Comparison of ENCODE assay signal across 18 mouse cellular contexts in the genomic region with DNA sequence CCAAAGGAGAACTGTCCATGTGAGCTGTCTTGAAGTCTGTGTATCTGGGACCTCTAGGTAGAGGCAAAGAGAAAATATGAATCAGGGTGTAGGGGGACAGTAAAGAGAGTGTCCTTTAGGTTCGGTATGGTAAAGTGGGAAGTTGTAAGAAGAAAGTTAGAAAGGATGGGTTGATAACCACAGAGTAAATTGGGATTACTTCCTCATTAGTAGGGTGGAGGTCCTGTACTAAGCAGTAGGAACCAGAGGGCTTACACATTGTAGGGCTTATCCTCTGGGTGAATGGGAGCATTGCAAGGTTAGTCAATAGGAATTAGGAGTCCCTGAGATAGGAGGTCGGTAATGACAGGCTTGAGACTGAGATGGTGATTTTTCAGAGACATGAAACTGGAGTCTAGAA. TPM values are rescaled to one million over a fixed set of nuclear protein-coding genes. Genes with fewer than 3 reads are reported as not detected.
DNase-seq lines count a peak whose midpoint lies in the region; ATAC-seq and TF ChIP-seq lines count a peak whose summit lies in the region.
"Had no signal": no experiment of that assay in that cellular context is flagged by ENCODE, and none has a peak within 500 bp of the region (broad histone marks: within the 10 kb centered on the region; RNA-seq: fewer than 3 reads in every experiment).

No protein-coding gene starts in this region.

- ATAC-seq in granulocyte monocyte progenitor cell, adult 5-6 weeks (replicated peaks; ENCODE audit: poor library complexity, severe bottlenecking) = peak; percentile 70
- peak; percentile 55 for ATAC-seq in megakaryocyte progenitor cell, adult 5-6 weeks (replicated peaks; ENCODE audit: poor library complexity)
- ATAC-seq in forebrain, embryonic 15.5 days (replicated peaks) = no peak
- ATAC-seq in forebrain, postnatal 0 days = no peak
- ATAC-seq: forebrain, embryonic 13.5 days; forebrain, embryonic 16.5 days had no signal

- TF ChIP-seq CTCF in forebrain, postnatal 0 days (IDR thresholded peaks at IDR 0.05; ENCODE audit: low read depth) = no peak

- no peak overlapping the region for H3K9ac ChIP-seq in forebrain, embryonic 15.5 days (replicated peaks)
- H3K9ac ChIP-seq in forebrain, postnatal 0 days = no peak overlapping the region
- H3K9ac ChIP-seq: embryonic facial prominence, embryonic 12.5 days; forebrain, embryonic 13.5 days had no signal

- H3K9me3 ChIP-seq in forebrain, embryonic 15.5 days = no peaks in the 10 kb centered on the region
- no peaks in the 10 kb centered on the region for H3K9me3 ChIP-seq in forebrain, postnatal 0 days (ENCODE audit: low read length)
- H3K9me3 ChIP-seq: embryonic facial prominence, embryonic 10.5 days; embryonic facial prominence, embryonic 12.5 days; forebrain, embryonic 13.5 days had no signal

- no peaks in the 10 kb centered on the region for H3K27me3 ChIP-seq in forebrain, embryonic 15.5 days
- no peaks in the 10 kb centered on the region for H3K27me3 ChIP-seq in forebrain, postnatal 0 days (ENCODE audit: insufficient read depth, low read length)
- H3K27me3 ChIP-seq: embryonic facial prominence, embryonic 12.5 days; forebrain, embryonic 13.5 days had no signal

- no peaks in the 10 kb centered on the region for H3K4me1 ChIP-seq in forebrain, embryonic 15.5 days
- H3K4me1 ChIP-seq in forebrain, postnatal 0 days (ENCODE audit: insufficient read depth) = no peaks in the 10 kb centered on the region
- H3K4me1 ChIP-seq: embryonic facial prominence, embryonic 10.5 days; embryonic facial prominence, embryonic 12.5 days; forebrain, embryonic 13.5 days had no signal

- 90% methylated on average over 2 of the region's 2 CpGs for WGBS in forebrain, embryonic 15.5 days
- WGBS in forebrain, postnatal 0 days = 83% methylated on average over 2 of the region's 2 CpGs

- peak; percentile 19 for DNase-seq in MEL-GATA-1-ER (ENCODE audit: extremely low read depth, low read depth)
- no peak for DNase-seq in forebrain, postnatal 0 days
- no peak for DNase-seq in adrenal gland, postnatal 4 days (ENCODE audit: low spot score in 2 of 2)
- DNase-seq: adrenal gland, adult 2 months; adrenal gland, postnatal 10 days; adrenal gland, postnatal 25 days; cerebellum, adult 11-12 months; cerebellum, adult 2 months; cerebellum, adult 9-10 months; cerebellum, postnatal 10 days; cerebellum, postnatal 25 days had no signal

- H3K27ac ChIP-seq in forebrain, embryonic 15.5 days (replicated peaks) = no peak overlapping the region
- H3K27ac ChIP-seq in forebrain, postnatal 0 days (ENCODE audit: low read depth, low read length) = no peak overlapping the region
- H3K27ac ChIP-seq: embryonic facial prominence, embryonic 10.5 days; embryonic facial prominence, embryonic 12.5 days; forebrain, embryonic 13.5 days had no signal

- H3K4me3 ChIP-seq in forebrain, embryonic 15.5 days = no peak overlapping the region
- H3K4me3 ChIP-seq in forebrain, postnatal 0 days (ENCODE audit: low read depth, low read length) = no peak overlapping the region
- H3K4me3 ChIP-seq: embryonic facial prominence, embryonic 10.5 days; embryonic facial prominence, embryonic 12.5 days; forebrain, embryonic 13.5 days had no signal

- H3K4me2 ChIP-seq in forebrain, embryonic 15.5 days (replicated peaks) = no peak overlapping the region
- no peak overlapping the region for H3K4me2 ChIP-seq in forebrain, postnatal 0 days (ENCODE audit: low read depth)
- H3K4me2 ChIP-seq: embryonic facial prominence, embryonic 12.5 days; forebrain, embryonic 13.5 days had no signal

- H3K36me3 ChIP-seq in forebrain, embryonic 15.5 days = no peaks in the 10 kb centered on the region
- H3K36me3 ChIP-seq in forebrain, postnatal 0 days (ENCODE audit: insufficient read depth) = no peaks in the 10 kb centered on the region
- H3K36me3 ChIP-seq: embryonic facial prominence, embryonic 10.5 days; embryonic facial prominence, embryonic 12.5 days had no signal

RNA-seq across cellular contexts. Expression of a gene that starts 13.2 kb away (rescaled TPM):
- 16.1 and 22.0 TPM in 2 replicates for total RNA-seq in granulocyte monocyte progenitor cell, adult 5-6 weeks (2014; fragmentation: Nextera tagmentation)
- 5.1 and 8.2 TPM in 2 replicates for total RNA-seq in granulocyte monocyte progenitor cell, adult 5-6 weeks (2017)
- total RNA-seq in megakaryocyte progenitor cell, adult 5-6 weeks (2015) = 13.0 and 14.9 TPM in 2 replicates
- 12.0 and 16.6 TPM in 2 replicates for total RNA-seq in megakaryocyte progenitor cell, adult 5-6 weeks (2017)
- 1.6 and 2.4 TPM in 2 replicates for polyA plus RNA-seq in forebrain, embryonic 15.5 days (2015; fragmentation: Nextera tagmentation; extraction: Ambion mirVana)
- total RNA-seq in forebrain, postnatal 0 days (2014; rRNA removed) = 1.8 and 2.2 TPM in 2 replicates
- polyA plus RNA-seq in forebrain, postnatal 0 days (2015; fragmentation: Nextera tagmentation; extraction: Ambion mirVana) = 0.73 and 1.1 TPM in 2 replicates
- total RNA-seq in adrenal gland, postnatal 4 days (2021) = 10 to 100 TPM; 11.6 to 16.5 TPM

RNA-seq across cellular contexts. Expression of a gene that starts 32.4 kb away (rescaled TPM):
- 3.8 and 4.1 TPM in 2 replicates for total RNA-seq in granulocyte monocyte progenitor cell, adult 5-6 weeks (2014; fragmentation: Nextera tagmentation)
- total RNA-seq in granulocyte monocyte progenitor cell, adult 5-6 weeks (2017) = 21.3 and 30.2 TPM in 2 replicates
- total RNA-seq in megakaryocyte progenitor cell, adult 5-6 weeks (2015) = 5.3 TPM in 2 replicates
- 8.0 and 18.4 TPM in 2 replicates for total RNA-seq in megakaryocyte progenitor cell, adult 5-6 weeks (2017)
- 7.0 and 7.8 TPM in 2 replicates for polyA plus RNA-seq in forebrain, embryonic 15.5 days (2015; fragmentation: Nextera tagmentation; extraction: Ambion mirVana)
- 13.6 and 15.8 TPM in 2 replicates for total RNA-seq in forebrain, postnatal 0 days (2014; rRNA removed)
- 3.3 and 5.7 TPM in 2 replicates for polyA plus RNA-seq in forebrain, postnatal 0 days (2015; fragmentation: Nextera tagmentation; extraction: Ambion mirVana)
- 10 to 100 TPM; 31.1 to 42.3 TPM for total RNA-seq in adrenal gland, postnatal 4 days (2021)

Comparison
In these comparisons a context has a peak if more than half of its experiments do, and no peak if none do; other contexts are left out.
1. ATAC-seq: peak in granulocyte monocyte progenitor cell, adult 5-6 weeks (single experiment) and megakaryocyte progenitor cell, adult 5-6 weeks (single experiment); none in forebrain, embryonic 15.5 days (single experiment) and forebrain, postnatal 0 days (single experiment).